8 mouse cellular contexts compared by ENCODE assay signal in the genomic region with DNA sequence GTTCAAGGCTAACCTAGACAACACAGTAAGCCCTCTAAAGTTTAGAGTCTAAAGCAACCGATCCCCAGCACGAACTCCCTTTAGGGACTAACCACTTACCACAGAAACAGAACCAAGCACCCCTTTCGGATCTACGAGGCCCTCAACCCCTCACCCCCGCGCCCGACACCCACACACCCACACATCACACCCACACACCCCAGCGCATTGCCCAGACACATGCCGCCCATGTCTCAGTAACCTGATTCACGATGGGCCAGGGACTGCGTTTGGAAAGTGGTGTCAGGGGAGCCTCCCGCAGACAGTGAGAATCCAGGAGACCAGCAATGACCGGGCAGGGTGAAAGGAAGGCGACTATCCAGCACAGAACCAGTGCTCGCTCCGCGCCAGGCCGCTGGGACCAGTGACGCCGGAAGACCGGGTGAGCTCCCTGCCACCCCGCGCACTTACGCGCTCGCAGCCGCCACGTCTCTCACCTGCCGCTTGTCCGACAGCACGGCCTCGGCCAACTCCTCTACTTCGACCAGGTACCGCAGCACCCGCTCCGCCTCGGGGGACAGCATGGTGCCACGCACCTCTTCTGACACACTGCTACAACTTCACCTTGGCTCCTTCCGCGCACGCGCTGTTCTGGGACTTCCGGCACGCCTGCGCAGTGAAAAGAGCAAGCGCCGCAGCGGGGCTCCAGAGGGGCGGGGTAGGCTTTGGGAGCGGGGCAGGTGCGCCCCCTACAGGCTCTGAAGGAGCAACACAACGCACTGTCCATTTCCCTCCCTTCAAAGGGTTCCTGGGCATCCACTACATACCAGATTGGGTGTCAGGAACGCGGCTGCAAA. TPM values are rescaled to one million over a fixed set of nuclear protein-coding genes. Genes with fewer than 3 reads are reported as not detected.
DNase-seq lines count a peak whose midpoint lies in the region; ATAC-seq lines count a peak whose summit lies in the region.

A gene (minus strand): TSS at position 670 of the 836 bp plus-strand sequence.

- 1% methylated on average over 54 of the region's 54 CpGs for WGBS in hindbrain, embryonic 14.5 days

- peak within 1 kb of the TSS; percentile 87 for H3K9ac ChIP-seq in hindbrain, embryonic 14.5 days

- H3K4me3 ChIP-seq in hindbrain, embryonic 14.5 days (replicated peaks; ENCODE audit: low read length): peak within 1 kb of the TSS; percentile 88

- H3K4me1 ChIP-seq in hindbrain, embryonic 14.5 days (replicated peaks; ENCODE audit: control insufficient read depth, insufficient read depth, low read length): peaks cover 11% of the 10 kb centered on the region

- H3K36me3 ChIP-seq in hindbrain, embryonic 14.5 days (replicated peaks; ENCODE audit: control insufficient read depth, insufficient read depth): peaks cover 36% of the 10 kb centered on the region

- H3K9me3 ChIP-seq in hindbrain, embryonic 14.5 days (ENCODE audit: control insufficient read depth, low read length): no peaks in the 10 kb centered on the region

- DNase-seq in R1 (ENCODE audit: low read depth, low spot score): peak; percentile 96
- DNase-seq in cerebellum, postnatal 25 days: peak; percentile 98
- DNase-seq in frontal cortex, postnatal 25 days (ENCODE audit: low spot score in 2 of 2): peak; percentile 93 to 95
- DNase-seq in hindbrain, embryonic 14.5 days (ENCODE audit: low spot score): peak; percentile 98
- peak; percentile 94 for DNase-seq in layer of hippocampus, postnatal 36 days
- peak; percentile 96 for DNase-seq in lung, postnatal 36 days
- peak; percentile 96 for DNase-seq in retina, postnatal 1 day
- DNase-seq in urinary bladder, adult 18-20 months (ENCODE audit: low spot score in 2 of 2): peak; percentile 91 to 94

- ATAC-seq in hindbrain, embryonic 14.5 days (ENCODE audit: low FRiP score): peak; percentile 96

- H3K4me2 ChIP-seq in hindbrain, embryonic 14.5 days (replicated peaks): peak within 1 kb of the TSS; percentile 92

- peaks cover 5% of the 10 kb centered on the region; the same call in 1 of the 2 replicates for H3K27me3 ChIP-seq in hindbrain, embryonic 14.5 days (ENCODE audit: control insufficient read depth, insufficient read depth, low read length)

- peak within 1 kb of the TSS; percentile 54; the same call in 1 of the 2 replicates for H3K27ac ChIP-seq in hindbrain, embryonic 14.5 days

RNA-seq across cellular contexts. Expression of the gene that starts here (rescaled TPM):
- 137 and 149 TPM in 2 replicates for polyA plus RNA-seq in hindbrain, embryonic 14.5 days (2014; fragmentation: Nextera tagmentation; extraction: Ambion mirVana)
- total RNA-seq in layer of hippocampus, postnatal 36 days (2021): 10 to 100 TPM; 36.7 to 44.0 TPM

Comparison
In these comparisons a context has a peak if more than half of its experiments do, and no peak if none do; other contexts are left out.
1. Peak in every context shown above with its lines: DNase-seq, ATAC-seq, H3K4me3 ChIP-seq and H3K27ac ChIP-seq.